Comparison of ENCODE assay signal across 14 mouse cellular contexts in genomic region chr8:70204757-70205156, GRCm38 (mm10).
"Had no signal": no experiment of that assay in that cellular context is flagged by ENCODE, and none has a peak within 500 bp of the region (broad histone marks: within the 10 kb centered on the region; RNA-seq: fewer than 3 reads in every experiment).

No protein-coding gene starts in this region.

- H3K27me3 ChIP-seq: kidney, embryonic 15.5 days; limb, embryonic 15.5 days; liver, embryonic 15.5 days; stomach, embryonic 15.5 days had no signal

- H3K9ac ChIP-seq: kidney, embryonic 15.5 days; limb, embryonic 15.5 days; liver, embryonic 15.5 days; lung, embryonic 14.5 days; midbrain, embryonic 12.5 days; neural tube, embryonic 13.5 days; stomach, embryonic 15.5 days had no signal

- H3K36me3 ChIP-seq: kidney, embryonic 15.5 days; limb, embryonic 15.5 days; liver, embryonic 15.5 days; midbrain, embryonic 12.5 days; neural tube, embryonic 13.5 days; stomach, embryonic 15.5 days had no signal

- H3K4me2 ChIP-seq: kidney, embryonic 15.5 days; limb, embryonic 15.5 days; liver, embryonic 15.5 days; lung, embryonic 14.5 days; midbrain, embryonic 12.5 days; neural tube, embryonic 13.5 days; stomach, embryonic 15.5 days had no signal

- H3K9me3 ChIP-seq: kidney, embryonic 15.5 days; limb, embryonic 15.5 days; liver, embryonic 15.5 days; midbrain, embryonic 12.5 days; neural tube, embryonic 13.5 days; stomach, embryonic 15.5 days had no signal

- DNase-seq: kidney, postnatal 14 days; layer of hippocampus, postnatal 36 days; lung, embryonic 14.5 days; lung, postnatal 14 days; right cerebral cortex, postnatal 14 days; thymus, adult 2 months; thymus, postnatal 25 days had no signal

- ATAC-seq: midbrain, embryonic 16.5 days had no signal

- H3K4me1 ChIP-seq: midbrain, embryonic 12.5 days had no signal

- H3K27ac ChIP-seq: kidney, embryonic 15.5 days; limb, embryonic 15.5 days; midbrain, embryonic 12.5 days; neural tube, embryonic 13.5 days; stomach, embryonic 15.5 days had no signal

- H3K4me3 ChIP-seq: kidney, embryonic 15.5 days; limb, embryonic 15.5 days; liver, embryonic 15.5 days; midbrain, embryonic 12.5 days; neural tube, embryonic 13.5 days; stomach, embryonic 15.5 days had no signal
